Mouse (Mus musculus) CD4-positive, CD25-positive, alpha-beta regulatory T cell (primary cell): Measurements from ENCODE around the gene Fam122c. TPM values are rescaled to one million over a fixed set of nuclear protein-coding genes. Genes with fewer than 3 reads are reported as not detected.

Experiments
- polyA plus RNA-seq: library from polyadenylated mRNA; unstranded; fragments of 100-300 nt; shearing (Covaris generic); gene quantifications from one replicate; pipeline ENCODE4 v1.2.1, GENCODE M21; 2017

The Fam122c gene
- polyA plus RNA-seq, result not detected

GRCm38 (mm10) chrX:53273124-53273523 is at the start of gene Fam122c:
Gene Fam122c (plus strand): TSS chrX:53273424.

GRCm38 (mm10) chrX:53240011-53240410 is 33.2 kb upstream of the Fam122c start, which contains the start of gene Plac1:
Gene Plac1 (minus strand): TSS chrX:53240111.

GRCm38 (mm10) chrX:53269289-53270062 is 3.7 kb upstream of the Fam122c start, which contains the start of gene Fam122b:
Gene Fam122b (minus strand): TSS chrX:53269805.

GRCm38 (mm10) chrX:53370366-53370740 is 97.1 kb downstream of the Fam122c start, which contains the start of gene Mospd1:
Gene Mospd1 (minus strand): TSS chrX:53370502.

Other genes starting within 250 kb of the Fam122c start
- not detected for gene Plac1, start 33.3 kb upstream of the Fam122c start, polyA plus RNA-seq
- gene Fam122b, start 3.6 kb upstream of the Fam122c start, polyA plus RNA-seq, result 9.2 TPM
- gene Mospd1, start 97.1 kb downstream of the Fam122c start, polyA plus RNA-seq, result 19.9 TPM
- not detected for gene Etd, start 161.5 kb downstream of the Fam122c start, polyA plus RNA-seq